Mouse (Mus musculus): ENCODE measurements around the gene Ptcd3. TPM values are rescaled to one million over a fixed set of nuclear protein-coding genes. Genes with fewer than 3 reads are reported as not detected.
A peak's percentile ranks its signal among the peaks of the same experiment; 100 is the strongest.

Ptcd3 gene
- total and polyA plus RNA-seq, 3 experiments: 93.5 to 156 (median 94.3) TPM

DNA sequence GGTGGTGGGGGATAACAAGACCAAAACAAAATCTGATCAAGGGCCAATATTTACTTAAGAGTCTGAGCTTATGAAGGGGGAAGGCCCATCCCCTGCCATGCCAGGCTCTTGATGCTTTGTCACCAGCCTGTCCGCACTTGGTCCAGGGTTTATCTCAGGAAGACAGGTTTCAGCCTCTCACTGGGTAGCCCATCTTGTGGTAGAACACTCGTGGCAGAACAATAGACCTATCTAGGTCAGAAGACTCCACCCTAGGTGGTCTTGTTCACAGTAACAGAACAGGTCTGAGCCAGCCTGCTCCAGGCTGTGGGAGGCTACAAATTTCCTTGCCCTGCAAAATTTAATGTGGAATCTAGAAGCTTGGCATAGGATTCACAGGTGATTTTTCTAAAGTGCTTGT, 71.7 kb downstream of the Ptcd3 start:
- no peaks in the 10 kb centered on the region for H3K9me3 ChIP-seq (replicated peaks; ENCODE audit: insufficient read depth, low read length)
- H3K27me3 ChIP-seq (ENCODE audit: control insufficient read depth in 1 of 2, insufficient read depth in 2 of 2, low read length in 2 of 2): no peaks in the 10 kb centered on the region
- no peak overlapping the region for H3K9ac ChIP-seq (ENCODE audit: control insufficient read depth, low read depth, low read length, poor library complexity, severe bottlenecking)
- TF ChIP-seq TAL1 (IDR thresholded peaks at IDR 0.05; ENCODE audit: low read length) (no peak), CTCF (IDR thresholded peaks at IDR 0.05 in 2 of 3, conservative IDR thresholded peaks at IDR 0.05 in 1 of 3; ENCODE audit: control insufficient read depth in 1 of 3, insufficient read depth in 1 of 3, low read depth in 2 of 3, low read length in 3 of 3, poor library complexity in 1 of 3, severe bottlenecking in 1 of 3) (no peak), MYC (IDR thresholded peaks at IDR 0.05; ENCODE audit: low read depth, low read length) (no peak), USF2 (IDR thresholded peaks at IDR 0.05; ENCODE audit: borderline replicate concordance in 1 of 2, insufficient read depth in 1 of 2, low read depth in 1 of 2, low read length in 2 of 2) (no peak), POLR2AphosphoS5 (IDR thresholded peaks at IDR 0.05; ENCODE audit: borderline replicate concordance, low read depth, low read length) (no peak), JUND (IDR thresholded peaks at IDR 0.05; ENCODE audit: low read depth, low read length) (no peak), USF1 (IDR thresholded peaks at IDR 0.05; ENCODE audit: low read depth, low read length) (no peak), MXI1 (IDR thresholded peaks at IDR 0.05; ENCODE audit: low read depth, low read length) (no peak), HCFC1 (IDR thresholded peaks at IDR 0.05; ENCODE audit: low read depth, low read length) (no peak), CHD2 (IDR thresholded peaks at IDR 0.05; ENCODE audit: low read length) (no peak)
- H3K4me1 ChIP-seq (ENCODE audit: control insufficient read depth in 1 of 2, insufficient read depth in 2 of 2, low read length in 2 of 2): peaks cover 7 to 10% of the 10 kb centered on the region in 2 experiments; a peak in 3 of 4 replicates
- no peak overlapping the region for H3K4me3 ChIP-seq (ENCODE audit: control insufficient read depth in 1 of 2, insufficient read depth in 1 of 2, low read depth in 2 of 2, low read length in 2 of 2)
- peaks cover 48% of the 10 kb centered on the region for H3K79me2 ChIP-seq (ENCODE audit: control insufficient read depth, insufficient read depth, low read length, poor library complexity)
- no peak overlapping the region for H3K27ac ChIP-seq (ENCODE audit: control insufficient read depth, low read depth, low read length)
- no peak for DNase-seq (ENCODE audit: low read depth, low spot score)
- H3K36me3 ChIP-seq (ENCODE audit: control insufficient read depth in 1 of 2, insufficient read depth in 2 of 2, low read length in 2 of 2): peaks cover 11 to 14% of the 10 kb centered on the region in 2 experiments; a peak in 3 of 4 replicates

DNA sequence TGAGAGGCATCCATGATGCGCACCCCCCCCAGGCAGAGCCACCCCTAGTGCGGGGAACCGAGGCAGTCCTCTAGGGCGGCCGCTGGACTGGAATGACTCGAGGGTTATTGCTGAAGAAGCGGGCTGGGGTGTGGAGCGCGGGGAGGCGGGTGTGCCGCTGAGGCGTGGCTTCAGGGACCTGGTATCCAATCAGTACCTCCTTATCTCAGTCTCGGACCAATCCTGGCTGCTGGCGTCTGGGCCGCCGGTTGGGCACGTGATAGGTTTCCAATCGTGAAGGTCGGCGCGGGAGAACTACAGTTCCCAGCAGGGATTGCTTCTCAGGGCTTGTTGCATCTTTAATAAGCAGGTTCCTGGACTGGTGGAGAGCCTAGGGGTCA, 77.0 kb downstream of the Ptcd3 start:
- Histone ChIP-seq H3K27ac (ENCODE audit: control insufficient read depth, low read depth, low read length) (peak overlapping the region; percentile 89), H3K9me3 (replicated peaks; ENCODE audit: insufficient read depth, low read length) (no peaks in the 10 kb centered on the region), H3K4me1 (ENCODE audit: control insufficient read depth in 1 of 2, insufficient read depth in 2 of 2, low read length in 2 of 2) (peaks cover 8 to 9% of the 10 kb centered on the region in 2 experiments; a peak in 2 of 4 replicates), H3K36me3 (ENCODE audit: control insufficient read depth in 1 of 2, insufficient read depth in 2 of 2, low read length in 2 of 2) (peaks cover 14 to 17% of the 10 kb centered on the region in 2 experiments), H3K27me3 (ENCODE audit: control insufficient read depth in 1 of 2, insufficient read depth in 2 of 2, low read length in 2 of 2) (no peaks in the 10 kb centered on the region), H3K9ac (ENCODE audit: control insufficient read depth, low read depth, low read length, poor library complexity, severe bottlenecking) (peak overlapping the region; percentile 95), H3K79me2 (ENCODE audit: control insufficient read depth, insufficient read depth, low read length, poor library complexity) (peaks cover 30% of the 10 kb centered on the region), H3K4me3 (ENCODE audit: control insufficient read depth in 1 of 2, insufficient read depth in 1 of 2, low read depth in 2 of 2, low read length in 2 of 2) (peak overlapping the region; percentile 87 to 93)
- peak; percentile 98 for DNase-seq (ENCODE audit: low read depth, low spot score)
- no peak for TF ChIP-seq TAL1 (IDR thresholded peaks at IDR 0.05; ENCODE audit: low read length)
- peak; percentile 34; the same call in 1 of the 2 replicates for TF ChIP-seq NRF1 (IDR thresholded peaks at IDR 0.05; ENCODE audit: insufficient read depth, low read depth, low read length, poor library complexity, severe bottlenecking)
- TF ChIP-seq SIN3A (IDR thresholded peaks at IDR 0.05; ENCODE audit: low read length): peak; percentile 78
- TF ChIP-seq TCF12 (IDR thresholded peaks at IDR 0.05; ENCODE audit: low read depth, low read length): no peak
- peak; percentile 39; the same call in 1 of the 2 replicates for TF ChIP-seq POLR2AphosphoS2 (IDR thresholded peaks at IDR 0.05; ENCODE audit: low read length)
- no peak for TF ChIP-seq EP300 (IDR thresholded peaks at IDR 0.05; ENCODE audit: low read depth in 1 of 2, low read length in 2 of 2)
- TF ChIP-seq SMC3 (IDR thresholded peaks at IDR 0.05; ENCODE audit: low read depth, low read length): no peak
- TF ChIP-seq HCFC1 (IDR thresholded peaks at IDR 0.05; ENCODE audit: low read depth, low read length): peak; percentile 95
- TF ChIP-seq TBP (IDR thresholded peaks at IDR 0.05; ENCODE audit: low read depth, low read length): 0 out of 2 replicates have a peak, but pooled peaks have one; percentile 59
- TF ChIP-seq USF2 (IDR thresholded peaks at IDR 0.05; ENCODE audit: borderline replicate concordance in 1 of 2, insufficient read depth in 1 of 2, low read depth in 1 of 2, low read length in 2 of 2): peak; percentile 78 to 92
- no peak for TF ChIP-seq JUND (IDR thresholded peaks at IDR 0.05; ENCODE audit: low read depth, low read length)
- no peak for TF ChIP-seq ZKSCAN1 (IDR thresholded peaks at IDR 0.05; ENCODE audit: low read depth, low read length)
- no peak; the same call in 1 of the 2 replicates for TF ChIP-seq CHD2 (IDR thresholded peaks at IDR 0.05; ENCODE audit: low read length)
- peak; percentile 62; the same call in 1 of the 2 replicates for TF ChIP-seq GATA1 (IDR thresholded peaks at IDR 0.05; ENCODE audit: low read depth, low read length)
- TF ChIP-seq ELF1 (IDR thresholded peaks at IDR 0.05; ENCODE audit: low read depth, low read length): 0 out of 2 replicates have a peak, but pooled peaks have one; percentile 16
- TF ChIP-seq CHD1 (IDR thresholded peaks at IDR 0.05; ENCODE audit: low read depth, low read length): no peak
- peak; percentile 94 for TF ChIP-seq BHLHE40 (IDR thresholded peaks at IDR 0.05; ENCODE audit: borderline replicate concordance, low read depth, low read length)
- TF ChIP-seq ZNF384 (IDR thresholded peaks at IDR 0.05; ENCODE audit: low read depth, low read length): no peak
- TF ChIP-seq ZC3H11A (IDR thresholded peaks at IDR 0.05; ENCODE audit: low read depth, low read length): no peak
- no peak for TF ChIP-seq CTCF (IDR thresholded peaks at IDR 0.05 in 2 of 3, conservative IDR thresholded peaks at IDR 0.05 in 1 of 3; ENCODE audit: control insufficient read depth in 1 of 3, insufficient read depth in 1 of 3, low read depth in 2 of 3, low read length in 3 of 3, poor library complexity in 1 of 3, severe bottlenecking in 1 of 3)
- 0 out of 2 replicates have a peak, but pooled peaks have one; percentile 36 for TF ChIP-seq MYB (IDR thresholded peaks at IDR 0.05; ENCODE audit: low read depth, low read length)
- no peak for TF ChIP-seq NELFE (IDR thresholded peaks at IDR 0.05; ENCODE audit: low read depth, low read length)
- no peak for TF ChIP-seq RAD21 (IDR thresholded peaks at IDR 0.05; ENCODE audit: low read depth, low read length)
- TF ChIP-seq E2F4 (IDR thresholded peaks at IDR 0.05; ENCODE audit: borderline replicate concordance, low read depth, low read length): no peak
- no peak for TF ChIP-seq POLR2AphosphoS5 (IDR thresholded peaks at IDR 0.05; ENCODE audit: borderline replicate concordance, low read depth, low read length)
- TF ChIP-seq KAT2A (conservative IDR thresholded peaks at IDR 0.05; ENCODE audit: low read depth, low read length): peak; percentile 67; the same call in 1 of the 2 replicates
- peak; percentile 98 for TF ChIP-seq USF1 (IDR thresholded peaks at IDR 0.05; ENCODE audit: low read depth, low read length)
